ENCODE assay signal across 9 mouse cellular contexts in genomic region chr8:117372070-117372469, GRCm38 (mm10).
DNase-seq lines count a peak whose midpoint lies in the region; ATAC-seq and TF ChIP-seq lines count a peak whose summit lies in the region.
"Had no signal": no experiment of that assay in that cellular context is flagged by ENCODE, and none has a peak within 500 bp of the region (broad histone marks: within the 10 kb centered on the region; RNA-seq: fewer than 3 reads in every experiment).

No protein-coding gene starts in this region.

- H3K36me3 ChIP-seq in intestine, embryonic 15.5 days, result no peaks in the 10 kb centered on the region
- H3K36me3 ChIP-seq in intestine, postnatal 0 days (ENCODE audit: control insufficient read depth, insufficient read depth), result peaks cover 3% of the 10 kb centered on the region; the same call in 1 of the 2 replicates

- H3K27me3 ChIP-seq in intestine, embryonic 15.5 days (replicated peaks), result no peaks in the 10 kb centered on the region
- H3K27me3 ChIP-seq in intestine, postnatal 0 days (replicated peaks; ENCODE audit: control insufficient read depth, insufficient read depth, low read length), result no peaks in the 10 kb centered on the region
- H3K27me3 ChIP-seq: CH12.LX had no signal

- peak; percentile 48 to 72 for DNase-seq in left cerebral cortex, adult 8-10 months (ENCODE audit: low spot score in 2 of 2)
- peak; percentile 52 for DNase-seq in right cerebral cortex, postnatal 14 days
- no peak for DNase-seq in gastrocnemius, postnatal 14 days
- DNase-seq in heart, postnatal 4 days, result no peak
- DNase-seq in adrenal gland, postnatal 14 days, result no peak

- H3K27ac ChIP-seq in intestine, embryonic 15.5 days, result 0 out of 2 replicates have a peak overlapping the region, but pooled peaks have one; percentile 44
- no peak overlapping the region for H3K27ac ChIP-seq in intestine, postnatal 0 days (ENCODE audit: low read depth, low read length)

- H3K9ac ChIP-seq in intestine, embryonic 15.5 days, result no peak overlapping the region
- no peak overlapping the region for H3K9ac ChIP-seq in intestine, postnatal 0 days (ENCODE audit: low read depth, low read length)

- WGBS in intestine, embryonic 15.5 days, result 76% methylated on average over 12 of the region's 12 CpGs
- 73% methylated on average over 12 of the region's 12 CpGs for WGBS in intestine, postnatal 0 days

- no peak for TF ChIP-seq CTCF in intestine, postnatal 0 days (IDR thresholded peaks at IDR 0.05; ENCODE audit: low read depth)

- peaks cover 49% of the 10 kb centered on the region for H3K4me1 ChIP-seq in intestine, embryonic 15.5 days (replicated peaks)
- H3K4me1 ChIP-seq in intestine, postnatal 0 days (replicated peaks; ENCODE audit: control insufficient read depth, insufficient read depth, low read length), result peaks cover 10% of the 10 kb centered on the region; the same call in 1 of the 2 replicates

- ATAC-seq in intestine, embryonic 15.5 days, result 0 out of 2 replicates have a peak, but pooled peaks have one; percentile 13
- ATAC-seq in intestine, postnatal 0 days, result no peak
- peak; percentile 63 for ATAC-seq in frontal cortex, adult (ENCODE audit: low TSS enrichment)

- no peak overlapping the region for H3K4me2 ChIP-seq in intestine, embryonic 15.5 days (replicated peaks)
- H3K4me2 ChIP-seq in intestine, postnatal 0 days (replicated peaks; ENCODE audit: low read depth), result no peak overlapping the region

- no peak overlapping the region for H3K4me3 ChIP-seq in intestine, embryonic 15.5 days (replicated peaks)
- H3K4me3 ChIP-seq in intestine, postnatal 0 days (ENCODE audit: low read depth, low read length), result no peak overlapping the region

- H3K9me3 ChIP-seq in intestine, embryonic 15.5 days, result no peaks in the 10 kb centered on the region
- no peaks in the 10 kb centered on the region for H3K9me3 ChIP-seq in intestine, postnatal 0 days (ENCODE audit: control insufficient read depth)

- intact Hi-C loops in gastrocnemius, postnatal 14 days (cut with DNase I; ENCODE audit: low total_unique reads), result no loop called here

Comparison
In these comparisons a context has a peak if more than half of its experiments do, and no peak if none do; other contexts are left out.
1. DNase-seq: peak in left cerebral cortex, adult 8-10 months (2 of 2) and right cerebral cortex, postnatal 14 days (single experiment); none in gastrocnemius, postnatal 14 days (single experiment), heart, postnatal 4 days (single experiment) and adrenal gland, postnatal 14 days (single experiment).